Mouse (Mus musculus): Measurements from ENCODE around the gene Cgnl1. TPM values are rescaled to one million over a fixed set of nuclear protein-coding genes. Genes with fewer than 3 reads are reported as not detected.

Cgnl1 gene
- total RNA-seq, 2 experiments from 2014 or later = 0.02 to 0.29 TPM

DNA sequence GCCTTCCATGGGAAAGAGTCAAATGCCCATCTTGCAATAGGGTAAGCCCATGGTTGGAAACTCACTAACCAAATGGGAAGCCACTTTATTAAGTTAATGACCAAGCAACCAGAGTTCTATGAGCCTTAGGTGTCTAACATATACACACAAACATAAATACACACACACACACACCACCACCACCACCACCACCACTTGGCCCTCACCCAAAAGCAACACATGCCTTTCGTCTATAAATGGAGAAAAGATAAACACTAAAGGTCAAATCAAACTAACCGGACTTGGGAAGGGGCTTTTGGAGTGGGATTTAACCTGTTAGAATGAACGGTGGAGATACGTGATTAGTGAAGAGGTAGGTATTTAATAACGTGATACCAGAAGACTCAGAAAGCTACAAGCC is 180.3 kb downstream of the Cgnl1 start:
- ATAC-seq (replicated peaks; ENCODE audit: poor library complexity) = no peak

DNA sequence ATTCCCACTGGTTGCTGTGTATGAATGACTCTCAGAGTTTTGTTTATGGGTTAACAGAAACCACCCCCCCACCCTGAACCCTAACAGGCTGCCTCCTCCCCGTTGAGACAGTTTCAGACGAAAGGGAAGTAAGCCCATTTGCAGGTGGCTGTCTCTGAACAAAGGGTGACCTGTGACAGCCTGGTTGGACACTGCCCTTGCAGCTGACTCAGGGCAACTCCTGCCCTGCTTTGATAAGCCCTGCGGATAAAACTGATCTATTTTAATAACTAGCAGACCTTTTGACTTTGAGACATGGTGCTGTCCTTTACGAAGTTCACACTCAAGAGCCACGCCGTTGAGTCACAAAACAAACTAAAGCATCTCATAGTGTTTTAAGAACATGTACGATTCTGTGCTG is 181.6 kb downstream of the Cgnl1 start:
- ATAC-seq (replicated peaks; ENCODE audit: poor library complexity) = no peak

DNA sequence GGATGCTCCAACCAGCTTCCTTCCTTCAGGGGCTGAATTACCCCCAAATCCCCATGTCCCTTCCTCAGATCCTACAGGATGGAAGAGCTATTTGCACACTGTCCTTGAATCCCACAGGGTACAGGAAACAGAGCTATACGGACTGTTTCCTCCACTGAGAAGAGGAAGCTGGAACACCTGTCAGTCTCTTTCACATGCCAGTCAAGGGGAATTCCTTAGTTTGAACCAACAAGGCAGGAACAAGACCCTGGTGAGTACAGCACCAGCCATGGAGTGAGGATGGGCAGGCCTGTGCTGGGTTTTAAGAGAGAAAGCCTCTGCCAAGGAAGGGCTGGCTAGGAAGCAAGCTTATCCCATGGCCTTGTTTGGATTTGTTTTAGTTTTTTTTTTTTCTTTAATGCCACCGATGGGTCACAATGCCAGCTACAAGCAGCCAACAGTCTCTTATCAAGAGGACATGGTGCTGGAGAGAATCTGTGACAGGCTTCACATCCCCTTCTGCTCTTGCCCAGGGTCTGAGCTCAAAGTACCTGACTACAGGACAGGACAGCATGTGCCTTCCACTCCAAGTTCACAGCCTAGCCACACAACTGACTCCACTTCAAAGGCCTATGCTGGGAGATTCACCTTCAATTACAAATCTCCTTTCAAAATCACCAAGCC is 182.3 kb downstream of the Cgnl1 start:
- no peak for ATAC-seq (replicated peaks; ENCODE audit: poor library complexity)

DNA sequence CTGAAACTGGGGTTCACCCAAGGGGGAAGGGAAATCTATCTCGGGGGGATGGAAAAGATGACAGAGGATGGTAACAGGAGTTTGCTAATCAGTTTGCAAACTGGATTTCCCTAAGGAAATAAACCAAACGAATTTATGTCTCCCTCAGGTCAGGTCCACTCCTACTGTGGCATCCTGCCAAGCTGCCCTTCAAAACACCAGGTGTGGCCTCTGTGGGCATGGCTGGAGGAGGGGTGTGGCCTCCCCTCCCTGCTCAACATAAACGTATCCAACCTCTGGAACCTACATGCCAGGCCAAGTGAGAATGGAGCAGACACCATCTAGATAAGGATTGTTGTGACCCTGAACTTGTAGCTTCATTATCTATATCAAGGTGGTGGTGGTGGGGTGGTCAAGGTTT is 185.0 kb downstream of the Cgnl1 start:
- no peak for ATAC-seq (replicated peaks; ENCODE audit: poor library complexity)

DNA sequence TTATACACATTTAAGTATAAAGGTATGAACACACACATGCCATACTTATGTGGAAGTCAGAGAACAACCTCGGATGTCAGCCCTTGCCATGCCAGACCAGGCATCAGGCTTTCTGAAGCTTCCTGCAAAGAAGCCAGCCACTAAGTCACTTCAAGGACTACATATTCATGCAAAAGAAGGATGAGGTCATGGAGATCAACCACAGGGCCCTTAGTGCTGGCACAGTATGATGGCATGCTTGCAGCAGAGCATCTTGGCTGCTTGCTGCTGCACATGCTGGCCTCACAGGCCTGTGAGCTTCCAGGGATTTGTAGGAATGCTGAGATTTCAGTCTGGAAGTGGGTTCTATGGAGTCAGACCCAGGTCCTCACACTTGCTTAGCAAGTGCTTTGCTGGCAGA is 188.6 kb downstream of the Cgnl1 start:
- no peak for ATAC-seq (replicated peaks; ENCODE audit: poor library complexity)

DNA sequence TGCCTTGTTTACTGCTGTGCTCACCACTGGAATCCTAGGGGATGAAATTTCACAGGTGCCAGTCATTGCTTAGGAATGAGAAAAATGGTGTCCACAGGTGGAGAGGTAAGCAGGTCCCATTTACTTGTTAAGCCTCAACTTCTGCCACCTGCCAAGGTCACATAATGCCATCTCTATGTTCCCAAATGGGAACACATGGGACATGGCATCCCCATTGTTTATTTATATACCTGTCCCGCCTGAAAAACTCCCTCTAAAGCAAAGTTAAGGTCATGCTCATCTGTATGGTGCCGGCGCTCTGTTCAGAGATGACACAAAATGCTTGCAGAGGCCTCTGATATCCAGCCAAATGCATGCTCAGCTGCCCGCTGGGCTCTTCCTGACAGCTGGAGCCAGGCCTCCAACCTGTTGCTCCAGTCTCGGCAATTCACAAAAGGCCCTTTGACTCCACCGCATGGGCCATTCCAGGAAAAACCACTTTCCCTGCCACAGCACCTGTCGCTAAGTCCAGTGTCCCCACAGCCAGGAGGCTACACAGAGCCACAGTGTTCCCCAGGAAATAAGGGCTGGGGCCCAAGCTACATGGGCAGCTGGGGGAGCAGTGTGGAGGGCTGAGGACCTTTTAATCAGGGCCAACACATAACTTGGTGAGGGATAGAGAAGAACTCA is 192.4 kb downstream of the Cgnl1 start:
- no peak for ATAC-seq (replicated peaks; ENCODE audit: poor library complexity)

Other genes starting within 250 kb of the Cgnl1 start
- not detected in 2 replicates for gene Myzap, start 179.2 kb downstream of the Cgnl1 start, total RNA-seq (2015)
- gene Myzap, start 179.2 kb downstream of the Cgnl1 start, total RNA-seq (2017) = 0.98 and 1.5 TPM in 2 replicates

Measured in megakaryocyte progenitor cell, adult 5-6 weeks (primary cell).